Mouse (Mus musculus) stomach, embryonic 15.5 days (tissue): Measurements from ENCODE around the gene Zfp672. TPM values are rescaled to one million over a fixed set of nuclear protein-coding genes. Genes with fewer than 3 reads are reported as not detected.
"Not testable (repeated sequence)": the region's sequence is repeated elsewhere in the genome, so short reads cannot be mapped to it uniquely, and the experiment has no call there.

Source experiments
- ATAC-seq: fragments of 200-750 bp; cut with Nextera tagmentation; 2 replicates; pipeline ENCODE4 v1.8.0; 2017; ENCODE audit warnings: low read depth, moderate number of reproducible peaks, moderate TSS enrichment; ENCODE audit not compliant: insufficient read depth, low FRiP score
- H3K27ac ChIP-seq: fragments of 300-500 bp; sonication (generic); 2 replicates; pipeline ENCODE4 v1.5.1; 2015; ENCODE audit warnings: mild to moderate bottlenecking, inconsistent platforms
- H3K27me3 ChIP-seq: fragments of 300-500 bp; sonication (generic); replicated peaks from 2 replicates; pipeline ENCODE4 v1.6.1; 2015; ENCODE audit warnings: inconsistent platforms
- H3K36me3 ChIP-seq: fragments of 300-500 bp; sonication (generic); 2 replicates; pipeline ENCODE4 v1.6.1; 2015; ENCODE audit warnings: inconsistent platforms
- H3K4me1 ChIP-seq: fragments of 300-500 bp; sonication (generic); 2 replicates; pipeline ENCODE4 v1.6.1; 2015; ENCODE audit warnings: inconsistent platforms
- H3K4me2 ChIP-seq: fragments of 300-500 bp; sonication (generic); 2 replicates; pipeline ENCODE4 v1.6.1; 2015; ENCODE audit warnings: mild to moderate bottlenecking, inconsistent platforms
- H3K4me3 ChIP-seq: fragments of 300-500 bp; sonication (generic); replicated peaks from 2 replicates; pipeline ENCODE4 v1.5.1; 2015; ENCODE audit warnings: inconsistent platforms
- H3K9ac ChIP-seq: fragments of 300-500 bp; sonication (generic); 2 replicates; pipeline ENCODE4 v1.6.1; 2015; ENCODE audit warnings: inconsistent platforms
- H3K9me3 ChIP-seq: fragments of 300-500 bp; sonication (generic); 2 replicates; pipeline ENCODE4 v1.6.1; 2016; ENCODE audit warnings: inconsistent platforms
- WGBS: fragments of 180-500 bp; shearing (Covaris S2); methylation state at CpG from one replicate; pipeline ENCODE4 v1.1.7; 2015; 5-methylcytosine and 5-hydroxymethylcytosine counted together
- polyA plus RNA-seq: library from polyadenylated mRNA; unstranded; fragments of >200 nt; fragmentation: Nextera tagmentation; extraction: Ambion mirVana; gene quantifications from 2 replicates; pipeline ENCODE4 v1.2.1, GENCODE M21; 2015

Zfp672 gene
- polyA plus RNA-seq, 1 experiment from 2014 or later = 42.6 TPM

DNA sequence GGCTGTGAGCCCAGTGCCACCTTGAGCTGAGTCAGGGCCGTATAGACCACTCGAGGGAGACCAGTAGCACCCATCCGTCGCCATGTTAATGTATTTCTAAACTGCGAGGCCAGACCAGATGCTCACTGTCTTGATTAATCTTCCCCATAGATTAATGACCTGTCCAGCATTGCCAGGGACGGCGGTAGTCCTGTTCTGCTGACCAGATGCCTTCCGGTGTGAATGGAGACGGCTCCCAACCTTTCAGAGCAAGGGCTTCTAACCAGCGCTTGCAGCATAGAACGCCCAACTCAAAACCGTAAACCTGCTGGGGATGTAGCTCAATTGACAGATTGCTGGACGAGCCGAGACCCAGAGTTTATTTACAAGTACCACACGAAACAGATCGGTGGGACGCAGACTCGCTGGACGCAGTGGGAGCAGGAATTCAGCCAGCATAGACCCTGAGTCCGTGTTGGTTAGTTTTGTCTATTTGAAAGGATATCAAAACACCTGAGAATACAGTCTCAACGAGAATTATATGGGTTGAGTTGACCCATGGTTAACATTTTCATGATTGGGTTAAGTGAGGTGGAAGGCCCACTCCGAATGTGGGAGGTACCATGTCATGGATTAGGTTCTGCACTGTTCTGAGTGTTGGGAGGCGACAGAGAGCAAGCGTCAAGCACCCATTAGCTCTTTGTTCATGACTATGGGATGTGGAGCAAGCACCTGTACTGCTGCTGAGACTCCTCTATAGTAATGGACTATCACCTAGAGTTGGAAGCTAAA, 6.4 kb downstream of the Zfp672 start:
- WGBS = 7% methylated on average over 24 of the region's 24 CpGs
- peak overlapping the region; percentile 79 for H3K4me3 ChIP-seq
- no peaks in the 10 kb centered on the region for H3K27me3 ChIP-seq
- peaks cover 14% of the 10 kb centered on the region for H3K36me3 ChIP-seq
- H3K9me3 ChIP-seq = no peaks in the 10 kb centered on the region
- peak overlapping the region; percentile 72 for H3K27ac ChIP-seq
- H3K4me2 ChIP-seq = peak overlapping the region; percentile 78
- H3K4me1 ChIP-seq = peaks cover 7% of the 10 kb centered on the region; the same call in 1 of the 2 replicates
- H3K9ac ChIP-seq = peak overlapping the region; percentile 21; the same call in 1 of the 2 replicates
- ATAC-seq = no peak

- H3K9me3 ChIP-seq = no peaks in the 10 kb centered on the region
- H3K9ac ChIP-seq = peak overlapping the region; percentile 78
- peak; percentile 100 for ATAC-seq
- peaks cover 7% of the 10 kb centered on the region; the same call in 1 of the 2 replicates for H3K4me1 ChIP-seq
- under 1% methylated on average over 63 of the region's 63 CpGs for WGBS
- peaks cover 21% of the 10 kb centered on the region for H3K36me3 ChIP-seq
- peak overlapping the region; percentile 96 for H3K27ac ChIP-seq
- H3K4me3 ChIP-seq = peak overlapping the region; percentile 79
- H3K4me2 ChIP-seq = peak overlapping the region; percentile 78
- no peaks in the 10 kb centered on the region for H3K27me3 ChIP-seq
Observed at GRCm38 (mm10) chr11:58322824-58323569, 7.1 kb downstream of the Zfp672 start.

DNA sequence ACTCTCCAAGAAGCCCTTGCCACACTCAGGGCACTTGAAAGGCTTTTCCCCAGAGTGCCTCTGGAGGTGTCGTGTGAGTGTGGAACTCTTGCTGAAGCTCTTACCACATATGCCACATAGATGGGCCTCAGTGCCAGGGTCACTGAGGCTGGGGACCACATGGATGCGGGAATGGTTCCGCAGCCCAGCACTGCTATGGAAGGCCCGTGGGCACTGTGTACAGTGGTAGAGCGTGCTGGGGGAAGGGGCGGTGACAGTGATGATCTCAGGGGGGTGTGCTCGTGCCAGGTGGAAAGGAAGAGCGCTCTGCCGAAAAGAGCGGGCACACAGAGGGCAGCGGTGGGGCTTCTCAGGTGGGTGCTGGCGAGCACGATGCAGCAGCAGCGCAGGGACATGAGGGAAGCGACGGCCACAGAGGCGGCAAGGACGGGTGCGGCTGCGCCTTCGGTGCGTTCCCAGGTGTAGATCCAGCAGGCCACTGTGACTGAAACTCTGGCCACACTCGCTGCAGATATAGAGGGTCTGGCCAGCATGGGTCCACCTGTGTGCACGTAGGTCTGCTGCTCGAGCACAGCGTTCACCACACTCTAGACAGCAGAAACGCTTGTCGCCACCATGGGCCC, 13.3 kb downstream of the Zfp672 start:
- no peak for ATAC-seq
- Histone ChIP-seq H3K27me3 (no peaks in the 10 kb centered on the region), H3K36me3 (peaks cover 32% of the 10 kb centered on the region; the same call in 1 of the 2 replicates), H3K9ac (no peak overlapping the region), H3K4me3 (no peak overlapping the region), H3K4me2 (no peak overlapping the region), H3K4me1 (0 out of 2 replicates have a peak, but pooled peaks cover 3% of the 10 kb centered on the region), H3K27ac (no peak overlapping the region), H3K9me3 (no peaks in the 10 kb centered on the region)
- WGBS = 77% methylated on average over 28 of the region's 28 CpGs

DNA sequence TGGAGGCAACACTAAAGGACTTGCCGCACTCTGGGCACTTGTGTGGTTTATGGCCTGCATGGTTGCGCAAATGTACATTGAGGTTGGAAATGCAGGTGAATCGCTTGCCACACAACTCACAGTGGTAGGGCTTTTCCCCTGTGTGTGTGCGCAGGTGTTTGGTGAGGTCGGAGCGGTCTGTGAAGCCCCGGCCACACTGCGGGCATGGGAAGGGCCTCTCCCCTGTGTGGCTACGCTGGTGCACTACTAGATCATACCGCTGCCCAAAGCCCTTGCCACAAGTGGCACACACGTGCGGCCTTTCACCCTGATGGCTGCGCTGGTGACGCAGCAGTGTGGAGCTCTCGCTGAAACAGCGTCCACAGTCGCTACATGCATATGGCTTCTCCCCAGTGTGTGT, 13.8 kb downstream of the Zfp672 start:
- H3K27me3 ChIP-seq = no peaks in the 10 kb centered on the region
- no peaks in the 10 kb centered on the region for H3K4me1 ChIP-seq
- no peak overlapping the region for H3K4me3 ChIP-seq
- H3K36me3 ChIP-seq = peaks cover 32% of the 10 kb centered on the region; the same call in 1 of the 2 replicates
- 83% methylated on average over 17 of the region's 17 CpGs for WGBS
- no peak overlapping the region for H3K27ac ChIP-seq
- no peaks in the 10 kb centered on the region for H3K9me3 ChIP-seq
- H3K4me2 ChIP-seq = no peak overlapping the region
- ATAC-seq = no peak
- H3K9ac ChIP-seq = no peak overlapping the region

- no peak for ATAC-seq
- H3K4me3 ChIP-seq = no peak overlapping the region
- no peak overlapping the region for H3K9ac ChIP-seq
- H3K27me3 ChIP-seq = no peaks in the 10 kb centered on the region
- no peak overlapping the region for H3K27ac ChIP-seq
- H3K9me3 ChIP-seq = no peaks in the 10 kb centered on the region
- WGBS = 90% methylated on average over 5 of the region's 5 CpGs
- no peaks in the 10 kb centered on the region for H3K4me1 ChIP-seq
- peaks cover 32% of the 10 kb centered on the region; the same call in 1 of the 2 replicates for H3K36me3 ChIP-seq
- H3K4me2 ChIP-seq = no peak overlapping the region
Observed at GRCm38 (mm10) chr11:58315536-58316168, 14.5 kb downstream of the Zfp672 start.

DNA sequence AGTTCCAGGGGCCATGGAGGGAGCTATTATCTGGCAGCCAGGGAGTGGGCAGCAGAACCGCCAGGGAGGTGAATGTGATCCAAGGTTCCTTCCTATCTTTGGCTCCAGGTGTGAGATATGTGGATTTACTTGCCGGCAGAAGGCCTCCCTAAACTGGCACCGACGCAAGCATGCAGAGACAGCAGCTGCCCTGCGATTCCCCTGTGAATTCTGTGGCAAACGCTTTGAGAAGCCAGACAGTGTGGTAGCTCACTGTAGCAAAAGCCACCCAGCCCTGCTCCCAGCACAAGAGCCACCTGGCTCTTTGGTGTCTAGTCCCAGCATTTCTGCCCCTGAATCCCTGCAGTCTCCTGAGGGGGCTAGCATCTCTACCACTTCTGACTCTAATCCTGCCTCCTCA, 16.1 kb downstream of the Zfp672 start:
- Histone ChIP-seq H3K9ac (no peak overlapping the region), H3K4me1 (no peaks in the 10 kb centered on the region), H3K4me2 (no peak overlapping the region), H3K4me3 (no peak overlapping the region), H3K9me3 (no peaks in the 10 kb centered on the region), H3K27me3 (no peaks in the 10 kb centered on the region), H3K36me3 (peaks cover 32% of the 10 kb centered on the region; the same call in 1 of the 2 replicates), H3K27ac (no peak overlapping the region)
- WGBS = 84% methylated on average over 6 of the region's 6 CpGs
- no peak for ATAC-seq

GRCm38 (mm10) chr11:58308661-58309060, 21.5 kb downstream of the Zfp672 start:
- WGBS = 92% methylated on average over 9 of the region's 9 CpGs
- ATAC-seq = no peak

GRCm38 (mm10) chr11:58307411-58308080, 22.6 kb downstream of the Zfp672 start:
- Histone ChIP-seq H3K36me3 (no peaks in the 10 kb centered on the region), H3K9ac (peak overlapping the region; percentile 53), H3K27ac (peak overlapping the region; percentile 87), H3K9me3 (no peaks in the 10 kb centered on the region), H3K4me2 (peak overlapping the region; percentile 91), H3K4me1 (peaks cover 10% of the 10 kb centered on the region; the same call in 1 of the 2 replicates), H3K27me3 (no peaks in the 10 kb centered on the region), H3K4me3 (peak overlapping the region; percentile 59)
- peak; percentile 79 for ATAC-seq
- WGBS = under 1% methylated on average over 42 of the region's 42 CpGs

More at GRCm38 (mm10) chr11:58308661-58309060, 21.5 kb downstream of the Zfp672 start:
- Histone ChIP-seq H3K4me1 (peaks cover 7% of the 10 kb centered on the region; the same call in 1 of the 2 replicates), H3K36me3 (no peaks in the 10 kb centered on the region), H3K9ac (no peak overlapping the region), H3K27me3 (no peaks in the 10 kb centered on the region), H3K4me2 (no peak overlapping the region), H3K27ac (no peak overlapping the region), H3K9me3 (no peaks in the 10 kb centered on the region), H3K4me3 (no peak overlapping the region)

DNA sequence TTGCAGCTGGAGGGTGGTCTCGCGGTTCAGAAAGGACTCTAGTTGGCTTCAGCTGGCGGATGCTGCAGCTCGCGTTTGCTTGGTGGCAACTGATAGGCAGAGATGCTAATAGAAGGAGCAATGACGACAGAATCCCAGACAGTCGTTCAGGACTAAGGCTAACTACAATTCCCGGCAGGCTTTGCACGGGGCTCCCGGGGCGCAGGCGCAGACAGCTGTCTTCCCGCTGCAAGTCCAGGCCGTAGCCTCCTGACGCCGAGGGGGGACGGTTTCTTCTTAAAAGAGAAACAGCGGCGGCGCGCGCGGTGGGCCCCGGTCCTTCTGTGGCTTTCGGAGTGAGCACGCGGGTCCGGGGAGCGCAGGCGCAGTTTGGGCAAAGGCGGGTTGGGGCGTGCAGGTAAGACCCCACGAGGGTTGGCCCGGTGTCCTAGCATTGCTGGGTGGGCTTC, 23.3 kb downstream of the Zfp672 start, which contains the start of gene Zfp692:
Gene Zfp692, plus strand, starts transcription at position 210 of the 449 bp plus-strand sequence.
- peak; percentile 73 for ATAC-seq
- Histone ChIP-seq H3K27ac (peak within 1 kb of the TSS; percentile 87), H3K9me3 (no peaks in the 10 kb centered on the region), H3K27me3 (no peaks in the 10 kb centered on the region), H3K4me3 (peak within 1 kb of the TSS; percentile 59), H3K4me2 (peak within 1 kb of the TSS; percentile 91), H3K36me3 (no peaks in the 10 kb centered on the region), H3K4me1 (peaks cover 10% of the 10 kb centered on the region; the same call in 1 of the 2 replicates), H3K9ac (peak within 1 kb of the TSS; percentile 53)
- WGBS = 0% methylated on average over 34 of the region's 34 CpGs

GRCm38 (mm10) chr11:58305299-58305698, 24.8 kb downstream of the Zfp672 start:
- WGBS = 95% methylated on average over 8 of the region's 8 CpGs
- not testable (repeated sequence) for ATAC-seq, H3K36me3 ChIP-seq, H3K4me3 ChIP-seq, H3K4me2 ChIP-seq, H3K27ac ChIP-seq, H3K9me3 ChIP-seq, H3K27me3 ChIP-seq, H3K9ac ChIP-seq
- peaks cover 16% of the 10 kb centered on the region; the same call in 1 of the 2 replicates for H3K4me1 ChIP-seq

GRCm38 (mm10) chr11:58303594-58303993, 26.5 kb downstream of the Zfp672 start:
- no peak overlapping the region for H3K4me3 ChIP-seq
- no peaks in the 10 kb centered on the region for H3K36me3 ChIP-seq
- H3K27ac ChIP-seq = no peak overlapping the region
- no peaks in the 10 kb centered on the region for H3K27me3 ChIP-seq
- WGBS = 19% methylated on average over 7 of the region's 7 CpGs
- H3K4me1 ChIP-seq = peaks cover 16% of the 10 kb centered on the region; the same call in 1 of the 2 replicates
- no peak for ATAC-seq
- no peaks in the 10 kb centered on the region for H3K9me3 ChIP-seq
- H3K4me2 ChIP-seq = peak overlapping the region; percentile 38
- no peak overlapping the region for H3K9ac ChIP-seq
